Mouse (Mus musculus) hematopoietic stem cell, adult 5-6 weeks (primary cell): Measurements from ENCODE around the gene Tas1r2. TPM values are rescaled to one million over a fixed set of nuclear protein-coding genes. Genes with fewer than 3 reads are reported as not detected.

Source experiments
- ATAC-seq, 2 experiments: fragments of 125-278 bp in 1 of 2; replicated peaks in 1 of 2; 2 replicates each; pipeline ENCODE4 v1.8.0; 2016 to 2017; ENCODE audit warnings: inconsistent platforms in 2 of 2, mild to moderate bottlenecking in 2 of 2, moderate number of reproducible peaks in 2 of 2, low read depth in 1 of 2, moderate TSS enrichment in 1 of 2; ENCODE audit not compliant: low FRiP score in 2 of 2, poor library complexity in 2 of 2, severe bottlenecking in 2 of 2, insufficient read depth in 1 of 2, low TSS enrichment in 1 of 2
- total RNA-seq: library from RNA; stranded (forward); fragments of 172-1452, 232-1000 nt; gene quantifications from 2 replicates; pipeline ENCODE4 v1.2.3, GENCODE M21; 2017

Tas1r2 gene
- total RNA-seq, 1 experiment from 2014 or later = not detected

GRCm38 (mm10) chr4:139683728-139684638 is 30.6 kb downstream of the Tas1r2 start:
- no peak for ATAC-seq

DNA sequence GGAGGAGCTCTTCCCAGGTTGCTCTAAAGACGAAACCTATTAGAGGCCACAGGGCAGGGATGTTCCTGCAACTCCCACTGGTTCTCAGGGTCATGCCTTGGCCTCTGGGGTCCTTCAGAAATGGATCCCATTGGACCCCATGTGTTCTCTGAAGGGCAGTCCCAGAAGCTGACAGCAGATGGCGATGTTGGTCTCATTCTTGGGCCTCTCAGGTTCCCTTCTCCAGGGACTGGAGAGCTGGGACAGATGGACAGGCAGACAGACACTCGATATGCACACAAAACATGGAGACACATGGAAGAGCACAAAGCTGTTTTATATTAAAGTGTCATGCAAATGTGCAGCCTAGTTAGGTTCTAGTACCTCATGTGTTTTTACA is 31.3 kb downstream of the Tas1r2 start:
- ATAC-seq = peak; percentile 47 to 57; a peak in 1 of 4 replicates

DNA sequence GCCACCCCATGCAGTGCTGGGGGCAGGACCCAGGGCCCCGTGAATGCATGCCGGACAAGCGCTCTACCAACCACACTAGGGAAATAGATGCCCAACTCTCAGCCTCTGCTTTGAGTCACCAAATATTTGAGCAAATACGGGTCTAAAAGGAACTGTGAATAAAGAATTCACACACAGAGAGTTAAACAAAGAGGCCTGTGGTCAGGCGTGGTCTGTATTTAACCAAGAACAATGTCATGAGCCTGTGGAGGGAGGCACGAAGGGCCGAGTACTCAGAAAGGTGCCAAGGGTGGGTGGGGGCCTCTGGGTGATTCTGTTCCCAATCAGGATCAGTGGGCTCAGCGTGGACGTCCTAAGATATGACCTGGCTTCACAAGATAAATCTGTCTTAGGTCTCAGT is 34.7 kb downstream of the Tas1r2 start:
- ATAC-seq = no peak

- peak; percentile 77 for ATAC-seq
Observed at GRCm38 (mm10) chr4:139689627-139690269, 36.4 kb downstream of the Tas1r2 start.

DNA sequence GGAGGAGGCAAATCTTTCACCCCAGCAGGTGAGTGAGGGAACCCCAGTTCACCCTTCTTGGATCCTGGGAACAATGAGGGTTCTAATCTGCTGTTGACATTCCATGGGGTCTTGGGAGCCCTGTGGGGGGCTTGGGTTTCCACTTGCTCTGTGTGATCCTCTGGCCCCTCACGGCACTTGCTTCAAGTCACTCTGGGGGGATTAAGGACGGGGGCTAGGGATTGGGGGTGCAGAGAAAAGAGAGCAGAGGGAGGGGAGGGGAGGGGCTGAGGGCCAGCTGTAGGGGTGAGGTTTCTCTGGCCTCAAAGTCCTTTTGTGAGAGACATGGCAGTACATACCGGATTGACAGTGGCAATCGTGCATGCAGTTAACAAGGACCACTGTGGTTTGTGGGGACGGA is 40.0 kb downstream of the Tas1r2 start:
- ATAC-seq = no peak

GRCm38 (mm10) chr4:139697755-139698154 is 44.4 kb downstream of the Tas1r2 start:
- no peak for ATAC-seq

DNA sequence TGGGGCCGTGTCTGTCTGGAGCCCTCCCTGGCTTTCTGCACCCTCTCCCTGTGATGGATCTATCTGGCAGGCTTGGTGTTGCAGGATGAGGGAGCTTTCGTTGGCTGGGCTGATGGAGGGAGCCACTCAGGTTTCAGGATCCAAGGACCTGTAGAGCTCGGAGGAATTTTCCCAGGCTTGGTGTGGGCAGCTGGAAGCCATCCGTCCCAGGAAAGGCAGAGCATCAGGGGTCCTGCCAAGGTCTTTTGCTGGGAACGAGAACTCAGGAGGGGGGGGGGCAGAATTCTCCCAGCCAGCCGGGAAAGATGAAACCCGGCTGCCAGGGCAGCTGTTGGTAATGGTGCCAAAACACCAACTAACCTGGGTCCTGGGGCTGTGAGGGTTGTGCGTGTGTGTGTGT is 45.3 kb downstream of the Tas1r2 start:
- no peak for ATAC-seq

DNA sequence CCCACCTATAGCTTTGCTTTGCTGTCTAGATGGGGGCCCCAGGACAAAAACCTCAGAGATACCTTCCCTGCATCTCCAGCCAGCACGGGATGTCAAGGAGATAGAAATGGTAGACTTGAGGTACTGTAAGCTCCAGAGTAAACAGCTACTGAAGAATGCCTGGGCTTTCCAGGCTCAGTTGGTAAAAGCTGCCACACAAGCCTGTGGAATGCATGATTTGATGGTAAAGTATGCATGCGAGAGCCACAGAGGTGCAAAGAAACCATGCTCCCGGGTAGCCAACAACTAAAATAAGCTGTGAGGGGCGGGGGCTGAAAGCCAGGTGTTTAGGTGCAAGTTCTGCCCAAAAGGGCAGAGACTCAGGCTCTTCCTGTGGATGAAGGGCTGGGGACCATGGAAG is 49.6 kb downstream of the Tas1r2 start:
- no peak for ATAC-seq

GRCm38 (mm10) chr4:139703468-139703867 is 50.1 kb downstream of the Tas1r2 start:
- no peak for ATAC-seq

- no peak for ATAC-seq
Observed at GRCm38 (mm10) chr4:139705986-139706385, 52.6 kb downstream of the Tas1r2 start.

GRCm38 (mm10) chr4:139710467-139711334 is 57.4 kb downstream of the Tas1r2 start:
- ATAC-seq = no peak

DNA sequence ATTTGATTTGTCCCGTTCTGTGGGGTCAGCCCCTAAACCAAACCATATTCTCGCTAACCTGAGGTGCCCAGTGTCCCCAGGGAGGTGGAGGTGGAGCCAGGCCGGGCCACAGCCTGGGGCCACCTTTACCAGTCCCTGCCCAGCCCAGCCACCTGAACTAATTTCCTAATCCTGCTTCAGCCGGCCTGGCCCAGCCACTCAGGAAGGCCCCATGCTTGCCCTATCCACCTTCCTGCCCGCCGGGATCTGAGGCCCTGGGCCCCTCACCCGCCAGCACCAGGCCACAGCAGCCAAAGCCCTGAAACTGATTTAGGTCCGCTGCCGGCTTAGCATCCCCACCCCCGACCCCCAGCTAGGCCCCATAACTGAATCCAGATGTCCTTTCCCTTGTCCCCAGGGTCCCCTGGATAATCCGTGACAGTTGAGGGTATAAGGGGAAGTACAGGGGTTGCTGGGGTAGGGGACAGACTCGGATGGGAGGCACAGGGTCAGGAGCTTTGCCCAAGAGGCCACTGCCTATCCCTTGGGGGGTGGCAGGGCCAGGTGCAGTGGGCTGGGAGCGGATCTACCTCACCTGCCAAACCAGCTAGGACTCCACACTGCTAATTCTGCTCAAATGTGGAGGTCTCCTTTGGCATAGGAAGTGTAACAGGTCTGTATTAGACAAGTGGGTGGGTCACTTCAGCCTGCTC is 62.0 kb downstream of the Tas1r2 start:
- no peak for ATAC-seq

DNA sequence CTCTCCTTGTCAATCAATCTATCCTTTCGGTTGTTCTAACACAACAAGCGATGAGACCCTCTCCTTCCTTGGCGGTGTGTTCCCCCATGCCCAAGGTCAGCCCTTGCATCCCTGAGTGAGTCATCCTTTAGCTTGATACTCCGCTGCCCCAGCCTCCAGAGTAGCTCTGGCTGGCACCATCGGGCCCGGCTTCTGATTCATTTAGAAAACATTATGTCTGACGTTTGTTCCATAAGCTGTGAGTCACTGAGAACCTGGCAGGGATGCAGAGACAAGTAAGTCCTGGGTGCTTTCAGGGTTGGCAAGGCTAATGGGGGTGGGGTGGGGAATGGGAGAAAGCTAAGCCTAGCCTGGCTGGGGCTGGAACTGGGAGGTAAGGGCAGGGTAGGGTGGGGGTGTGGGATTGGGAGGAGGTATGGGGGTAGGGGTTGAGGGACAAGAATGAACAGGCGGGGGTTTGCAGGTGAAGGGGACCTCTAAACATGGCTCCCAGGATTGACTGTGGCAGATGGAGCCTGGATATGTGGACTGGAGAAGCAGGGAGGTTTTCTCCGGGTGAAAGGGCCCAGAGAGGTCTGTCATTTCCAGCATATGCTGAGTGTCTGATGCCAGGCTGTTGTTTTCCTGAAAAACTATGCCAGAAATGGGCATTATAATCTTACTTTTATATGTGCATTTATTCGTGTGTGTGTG is 63.3 kb downstream of the Tas1r2 start:
- ATAC-seq = no peak

- no peak for ATAC-seq
Observed at GRCm38 (mm10) chr4:139718978-139719377, 65.6 kb downstream of the Tas1r2 start.
